Mouse (Mus musculus) thymus, postnatal 36 days (tissue): Measurements from ENCODE around the gene Dhx38.
A peak's percentile ranks its signal among the peaks of the same experiment; 100 is the strongest.

Experiments used
- DNase-seq, 2 experiments: peaks; one replicate each; pipeline ENCODE4 v3.0.0; 2022; ENCODE audit warnings: mixed read lengths in 2 of 2

The Dhx38 gene

DNA sequence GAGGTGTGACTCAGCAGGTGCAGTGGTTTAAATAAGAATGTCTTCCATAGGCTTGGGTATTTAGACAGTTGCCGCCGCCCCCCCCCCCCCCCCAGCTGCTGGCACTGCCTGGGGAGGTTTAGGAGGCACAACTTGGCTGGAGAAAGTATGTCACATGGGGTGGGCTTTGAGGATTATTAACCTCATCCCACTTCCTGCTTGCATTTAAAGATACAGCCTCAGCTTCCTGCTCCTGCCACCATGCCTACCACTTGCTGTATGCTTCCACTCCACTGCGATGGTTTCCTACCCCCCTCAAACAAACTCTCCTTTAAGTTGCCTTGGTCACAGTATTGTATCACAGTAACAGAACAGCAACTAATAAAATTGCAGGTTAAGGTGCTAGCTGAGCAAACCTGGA, 21.6 kb downstream of the Dhx38 start:
- no peak for DNase-seq

DNA sequence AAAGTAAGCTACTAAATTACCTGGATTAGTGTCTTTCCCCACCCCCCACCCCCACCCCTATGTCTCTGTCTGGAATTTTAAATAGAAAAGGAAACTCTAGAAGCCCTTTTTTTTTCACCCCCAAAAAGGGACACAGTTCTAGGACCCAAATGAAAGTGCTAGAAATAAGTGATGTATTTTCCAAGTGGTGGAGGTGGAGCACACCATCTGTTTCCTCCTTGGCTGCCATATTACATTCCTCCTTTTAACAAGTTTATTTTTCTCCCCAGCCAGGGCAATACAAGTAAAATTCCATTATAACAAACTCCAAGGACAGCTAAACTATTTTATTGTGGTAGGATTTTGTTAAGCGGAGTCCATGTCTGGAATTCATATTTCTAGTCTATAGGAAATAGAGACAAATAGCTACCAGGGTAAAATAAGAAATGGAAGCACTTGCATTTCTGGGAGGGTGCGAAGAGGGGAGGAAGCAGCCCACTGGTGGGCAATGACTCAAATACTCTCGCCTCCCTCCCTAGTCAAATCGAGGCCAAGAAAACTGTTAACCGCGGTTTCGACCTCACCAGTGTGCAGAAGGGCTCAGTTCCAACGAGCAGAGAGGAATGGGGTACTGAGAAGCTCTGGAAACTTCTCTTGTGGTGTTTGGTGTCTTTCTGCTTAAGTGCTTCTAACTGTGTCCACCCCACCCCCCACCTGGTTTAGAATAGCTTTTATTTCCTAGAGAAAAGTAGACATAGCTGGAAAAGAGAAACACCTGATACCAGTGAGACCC, 22.7 kb downstream of the Dhx38 start:
- DNase-seq = no peak

DNA sequence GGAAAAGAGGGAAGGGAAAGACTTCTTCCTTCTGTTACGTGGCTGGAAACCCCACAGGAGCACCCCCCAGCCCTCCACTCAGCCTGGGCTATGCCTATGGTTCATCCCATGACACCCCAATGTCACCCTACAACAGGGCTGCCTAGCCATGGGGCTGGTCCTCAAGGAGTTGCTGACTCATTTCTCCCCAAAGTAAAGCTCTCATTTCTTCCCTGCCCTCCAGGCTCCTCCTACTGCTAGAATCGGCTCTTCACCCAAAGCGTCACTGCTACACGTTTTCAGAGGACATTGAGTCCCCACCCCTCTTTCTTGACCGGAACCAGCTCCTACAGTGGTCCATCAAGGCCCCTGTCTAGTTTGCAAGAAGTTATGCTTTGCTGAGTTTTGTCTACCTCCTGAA, 23.5 kb downstream of the Dhx38 start:
- no peak for DNase-seq

DNA sequence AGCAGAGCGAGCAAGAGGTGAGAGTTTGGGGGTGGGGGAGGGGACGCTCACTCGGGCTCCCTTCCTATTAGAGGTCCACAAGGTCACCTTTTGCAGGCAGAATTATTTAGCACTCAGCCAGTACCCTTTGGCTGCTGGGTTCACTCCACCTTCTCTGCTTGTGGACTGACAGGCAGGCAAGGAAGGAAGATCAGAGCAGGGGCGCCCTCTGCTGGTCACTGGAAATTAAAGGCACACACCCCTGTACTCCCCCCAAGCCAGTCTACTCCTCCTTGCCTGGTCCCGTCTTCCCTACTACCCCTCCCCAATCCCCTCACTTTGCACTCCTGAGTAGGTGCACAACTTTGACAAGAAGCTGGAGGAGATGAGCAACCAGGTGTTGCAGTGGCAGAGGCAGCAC, 29.0 kb downstream of the Dhx38 start:
- DNase-seq = peak; percentile 56 to 69

DNA sequence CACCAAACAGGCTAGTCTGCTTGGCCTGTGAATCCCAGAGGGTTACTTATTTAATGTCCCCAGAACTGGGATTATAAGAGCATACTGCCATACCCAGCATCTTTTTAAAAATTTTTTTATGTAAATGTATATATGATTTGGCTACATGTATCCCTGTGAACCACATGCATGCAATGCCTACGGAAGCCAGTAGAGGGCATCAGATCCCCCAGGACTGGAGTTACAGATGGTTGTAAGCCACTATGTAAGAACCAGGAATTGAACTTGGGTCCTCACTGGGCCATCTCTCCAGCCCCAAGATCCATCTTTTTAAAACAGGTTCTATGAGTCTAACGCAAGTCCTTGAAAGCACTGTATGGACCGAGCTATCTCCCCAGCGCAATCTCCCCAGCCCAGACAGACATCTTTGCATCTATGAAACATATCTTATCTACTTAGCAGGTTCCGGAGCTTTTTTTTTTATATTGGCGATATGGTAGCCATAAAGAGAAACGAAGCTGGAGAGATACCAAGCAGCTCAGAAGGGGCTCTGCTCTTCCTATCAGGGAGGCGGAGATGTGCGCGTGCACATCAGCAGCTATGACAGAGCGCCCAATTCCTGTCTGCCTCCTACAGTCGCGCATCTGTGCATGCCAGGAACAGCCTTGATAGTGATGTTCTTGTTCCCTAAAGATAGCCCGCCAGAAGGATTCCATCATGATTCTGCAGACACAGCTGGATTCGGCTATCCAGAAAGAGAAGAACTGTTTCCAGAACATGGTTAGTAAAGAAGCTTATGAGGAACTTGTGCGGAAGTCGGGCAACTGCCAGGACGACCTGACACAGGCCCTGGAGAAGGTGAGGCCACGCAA, 30.3 kb downstream of the Dhx38 start:
- peak; percentile 41 to 52 for DNase-seq

DNA sequence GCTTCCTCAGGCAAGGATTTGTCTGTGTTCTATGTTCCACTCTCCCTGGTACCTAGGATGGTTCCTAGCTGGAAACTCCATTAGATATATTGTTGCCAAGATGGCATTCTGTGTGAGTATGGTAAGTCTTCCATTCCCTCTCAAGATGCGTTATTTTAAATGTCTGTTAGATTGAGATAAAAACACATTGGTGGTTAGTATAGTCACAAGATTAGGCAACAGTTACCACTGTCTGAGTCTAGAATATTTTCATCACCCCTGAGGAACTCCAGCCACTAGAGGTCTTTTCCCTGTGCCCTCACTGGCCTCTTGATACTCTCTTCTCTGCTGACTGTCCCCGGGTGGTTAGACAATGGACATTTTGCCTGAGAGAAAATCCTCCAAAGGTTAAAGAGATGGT, 41.7 kb downstream of the Dhx38 start:
- DNase-seq = no peak

DNA sequence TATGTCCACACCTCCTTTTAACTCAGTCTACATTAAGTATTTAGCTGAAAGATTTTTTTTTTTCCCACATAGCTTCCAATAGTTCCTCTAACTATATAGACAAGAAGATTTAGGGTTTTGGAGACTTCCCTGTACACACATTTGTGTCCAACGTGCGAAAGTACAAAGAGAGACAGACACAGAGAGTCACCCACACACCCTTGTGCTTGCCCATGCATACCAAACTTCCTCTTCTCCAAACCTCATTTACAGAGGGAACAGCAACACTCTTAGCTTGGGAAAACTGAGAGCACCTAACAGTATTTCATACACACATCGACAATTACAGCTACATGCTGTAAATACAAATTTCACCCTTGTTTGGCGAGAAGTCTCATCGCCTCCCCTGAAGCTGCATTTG, 60.1 kb downstream of the Dhx38 start:
- no peak for DNase-seq

DNA sequence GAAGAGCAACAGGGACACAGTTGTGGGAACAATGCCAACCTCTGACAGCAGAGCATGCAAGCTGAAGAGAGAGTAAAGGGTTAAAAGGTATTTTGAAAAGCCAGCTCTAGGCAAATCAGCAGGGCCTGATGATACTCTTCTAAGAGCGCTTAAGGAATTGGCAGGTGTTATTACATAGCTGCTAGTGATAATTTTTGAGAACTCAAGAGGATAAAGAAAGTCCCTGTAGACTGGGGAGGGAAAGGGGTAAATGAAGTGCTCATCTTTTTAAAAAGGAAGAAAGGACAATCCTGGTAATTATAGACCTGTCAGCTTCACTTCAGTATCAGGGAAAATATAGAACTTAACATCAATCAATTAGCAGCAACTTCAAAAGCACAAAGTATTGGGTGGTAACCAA, 62.1 kb downstream of the Dhx38 start:
- DNase-seq = no peak

DNA sequence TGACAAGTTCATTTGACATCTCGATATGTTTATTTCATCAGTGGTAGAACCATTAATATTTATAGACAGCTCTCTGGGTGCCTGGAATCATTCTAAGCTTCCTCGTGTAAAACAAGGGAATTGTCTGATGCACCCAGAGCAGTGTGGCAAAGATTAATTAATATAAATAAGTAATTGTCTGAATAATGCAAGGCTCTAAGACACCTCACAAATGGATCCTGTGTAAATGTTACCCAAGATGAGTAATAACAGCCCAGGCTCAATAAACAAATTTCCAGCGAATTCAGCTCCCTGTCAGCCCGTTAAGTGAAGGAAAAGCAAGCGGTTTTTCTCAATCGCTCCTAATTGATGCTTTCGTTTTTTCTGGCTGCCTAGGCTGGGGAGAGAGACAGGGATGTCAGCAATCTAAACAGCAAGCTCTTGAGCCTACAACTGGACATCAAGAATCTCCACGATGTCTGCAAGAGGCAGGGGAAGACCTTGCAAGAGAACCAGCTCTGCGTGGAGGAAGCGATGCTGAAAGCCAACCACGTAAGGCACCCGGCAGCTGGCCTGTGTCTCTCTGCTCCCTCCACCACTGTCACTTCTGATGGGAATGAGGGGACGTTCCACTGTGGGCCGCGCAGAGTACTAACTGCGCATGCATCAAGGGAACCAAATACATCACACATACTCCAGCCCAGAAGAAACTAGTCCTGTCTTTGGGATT, 66.5 kb downstream of the Dhx38 start:
- DNase-seq = no peak
